Mouse (Mus musculus) liver, embryonic 16.5 days (tissue): Measurements from ENCODE around the gene Zfyve9. TPM values are rescaled to one million over a fixed set of nuclear protein-coding genes. Genes with fewer than 3 reads are reported as not detected.

Source experiments
- ATAC-seq: fragments of 200-750 bp; cut with Nextera tagmentation; 2 replicates; pipeline ENCODE4 v1.8.0; 2017; ENCODE audit warnings: low read depth, mild to moderate bottlenecking, moderate number of reproducible peaks, moderate library complexity
- H3K27ac ChIP-seq: fragments of 300-500 bp; sonication (generic); 2 replicates; pipeline ENCODE4 v1.5.1; 2014; ENCODE audit warnings: mild to moderate bottlenecking, low read length
- H3K27me3 ChIP-seq: fragments of 300-500 bp; sonication (generic); 2 replicates; pipeline ENCODE4 v1.6.1; 2014; ENCODE audit warnings: low read depth, low read length, mixed read lengths; ENCODE audit not compliant: control insufficient read depth, insufficient read depth
- H3K36me3 ChIP-seq: fragments of 300-500 bp; sonication (generic); 2 replicates; pipeline ENCODE4 v1.6.1; 2014; ENCODE audit warnings: mild to moderate bottlenecking; ENCODE audit not compliant: control insufficient read depth, insufficient read depth
- H3K4me1 ChIP-seq: fragments of 300-500 bp; sonication (generic); 2 replicates; pipeline ENCODE4 v1.6.1; 2014; ENCODE audit warnings: low read depth, low read length, mixed read lengths; ENCODE audit not compliant: control insufficient read depth
- H3K4me2 ChIP-seq: fragments of 300-500 bp; sonication (generic); 2 replicates; pipeline ENCODE4 v1.6.1; 2014; ENCODE audit warnings: low read depth, low read length, mixed read lengths
- H3K4me3 ChIP-seq: fragments of 300-500 bp; sonication (generic); 2 replicates; pipeline ENCODE4 v1.5.1; 2014; ENCODE audit warnings: low read depth, mild to moderate bottlenecking, low read length
- H3K9ac ChIP-seq: fragments of 300-500 bp; sonication (generic); 2 replicates; pipeline ENCODE4 v1.6.1; 2014; ENCODE audit warnings: low read depth, low read length
- H3K9me3 ChIP-seq: fragments of 300-500 bp; sonication (generic); replicated peaks from 2 replicates; pipeline ENCODE4 v1.6.1; 2016; ENCODE audit warnings: low read length; ENCODE audit not compliant: control insufficient read depth
- WGBS: fragments of 180-500 bp; shearing (Covaris S2); extraction: QIAGEN DNeasy Blood & Tissue Kit; methylation state at CpG from one replicate; pipeline ENCODE4 v1.1.7; 2014; ENCODE audit not compliant: insufficient replicate concordance; 5-methylcytosine and 5-hydroxymethylcytosine counted together
- polyA plus RNA-seq: library from polyadenylated mRNA; unstranded; fragments of >200 nt; fragmentation: Nextera tagmentation; extraction: Ambion mirVana; gene quantifications from 2 replicates; pipeline ENCODE4 v1.2.1, GENCODE M21; 2015

Zfyve9 gene
- polyA plus RNA-seq, 1 experiment from 2014 or later = 0.38 TPM

DNA sequence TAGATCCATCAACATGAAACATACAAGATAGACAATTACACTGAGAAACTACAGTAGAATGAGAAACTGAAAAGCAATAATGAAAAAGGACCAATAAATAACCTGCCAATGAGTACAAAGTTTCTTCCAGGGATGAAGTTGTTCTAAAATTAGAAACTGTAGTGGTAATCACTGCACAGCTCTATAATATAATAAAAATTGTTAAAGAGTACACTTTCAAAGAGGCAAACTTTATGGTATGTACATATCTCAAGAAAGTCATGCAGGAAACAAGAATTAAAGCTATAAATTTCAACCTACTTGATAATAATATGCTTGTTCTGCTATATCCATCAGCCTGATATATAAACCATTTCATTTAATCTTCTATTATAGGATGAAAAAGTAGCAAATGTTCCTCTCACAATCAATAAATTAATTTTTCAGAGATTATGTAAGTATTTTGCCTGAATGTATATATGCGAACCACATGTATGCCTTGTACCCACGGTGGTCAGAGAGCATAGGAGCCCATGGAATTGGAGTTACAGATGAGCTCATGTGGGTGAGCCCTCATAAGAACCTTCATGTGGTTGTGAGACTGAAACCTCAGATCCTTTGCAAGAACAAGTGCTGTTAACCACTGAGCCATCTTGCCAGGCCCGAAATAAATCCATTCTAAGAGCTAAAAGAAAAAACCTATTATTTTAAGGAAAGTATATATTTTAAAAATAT, 34.3 kb downstream of the Zfyve9 start:
- Histone ChIP-seq H3K9ac (no peak overlapping the region), H3K36me3 (no peaks in the 10 kb centered on the region), H3K27ac (no peak overlapping the region), H3K4me2 (no peak overlapping the region), H3K4me3 (no peak overlapping the region), H3K9me3 (no peaks in the 10 kb centered on the region), H3K4me1 (no peaks in the 10 kb centered on the region), H3K27me3 (no peaks in the 10 kb centered on the region)
- ATAC-seq = no peak
- WGBS = 61% methylated on average over 3 of the region's 3 CpGs

- Histone ChIP-seq H3K27me3 (no peaks in the 10 kb centered on the region), H3K4me3 (no peak overlapping the region), H3K36me3 (no peaks in the 10 kb centered on the region), H3K4me1 (no peaks in the 10 kb centered on the region), H3K4me2 (no peak overlapping the region), H3K9ac (no peak overlapping the region), H3K9me3 (no peaks in the 10 kb centered on the region), H3K27ac (no peak overlapping the region)
- WGBS = 48% methylated on average over 3 of the region's 3 CpGs
- no peak for ATAC-seq
Observed at GRCm38 (mm10) chr4:108731582-108731981, 49.0 kb downstream of the Zfyve9 start.

GRCm38 (mm10) chr4:108730450-108730849, 50.1 kb downstream of the Zfyve9 start:
- H3K4me1 ChIP-seq = no peaks in the 10 kb centered on the region
- H3K9ac ChIP-seq = no peak overlapping the region
- no peaks in the 10 kb centered on the region for H3K36me3 ChIP-seq
- H3K4me2 ChIP-seq = no peak overlapping the region
- WGBS = 47% methylated on average over 1 of the region's 1 CpGs
- ATAC-seq = no peak
- no peak overlapping the region for H3K4me3 ChIP-seq
- H3K27ac ChIP-seq = no peak overlapping the region
- H3K9me3 ChIP-seq = no peaks in the 10 kb centered on the region
- H3K27me3 ChIP-seq = no peaks in the 10 kb centered on the region

- H3K36me3 ChIP-seq = no peaks in the 10 kb centered on the region
- H3K27me3 ChIP-seq = no peaks in the 10 kb centered on the region
- H3K4me3 ChIP-seq = no peak overlapping the region
- no peaks in the 10 kb centered on the region for H3K4me1 ChIP-seq
- H3K4me2 ChIP-seq = no peak overlapping the region
- H3K27ac ChIP-seq = no peak overlapping the region
- H3K9ac ChIP-seq = no peak overlapping the region
- WGBS = 47% methylated on average over 2 of the region's 2 CpGs
- no peaks in the 10 kb centered on the region for H3K9me3 ChIP-seq
- ATAC-seq = no peak
Observed at GRCm38 (mm10) chr4:108724102-108724501, 56.5 kb downstream of the Zfyve9 start.

GRCm38 (mm10) chr4:108721245-108721784, 59.3 kb downstream of the Zfyve9 start:
- no peak overlapping the region for H3K4me3 ChIP-seq
- H3K9me3 ChIP-seq = no peaks in the 10 kb centered on the region
- H3K4me2 ChIP-seq = no peak overlapping the region
- no peak overlapping the region for H3K9ac ChIP-seq
- WGBS = 58% methylated on average over 3 of the region's 3 CpGs
- H3K27ac ChIP-seq = no peak overlapping the region
- no peaks in the 10 kb centered on the region for H3K27me3 ChIP-seq
- no peaks in the 10 kb centered on the region for H3K36me3 ChIP-seq
- H3K4me1 ChIP-seq = no peaks in the 10 kb centered on the region
- no peak for ATAC-seq

GRCm38 (mm10) chr4:108719349-108719748, 61.2 kb downstream of the Zfyve9 start, which contains the start of gene 3110021N24Rik:
3110021N24Rik (plus strand) TSS chr4:108719649.
- Histone ChIP-seq H3K4me2 (no peak within 1 kb of the TSS), H3K36me3 (no peaks in the 10 kb centered on the region), H3K9ac (no peak within 1 kb of the TSS), H3K27ac (no peak within 1 kb of the TSS), H3K4me1 (no peaks in the 10 kb centered on the region), H3K4me3 (no peak within 1 kb of the TSS), H3K9me3 (no peaks in the 10 kb centered on the region), H3K27me3 (no peaks in the 10 kb centered on the region)
- 66% methylated on average over 5 of the region's 5 CpGs for WGBS
- no peak for ATAC-seq

GRCm38 (mm10) chr4:108708209-108708608, 72.4 kb downstream of the Zfyve9 start:
- H3K4me3 ChIP-seq = no peak overlapping the region
- no peaks in the 10 kb centered on the region for H3K36me3 ChIP-seq
- no peak for ATAC-seq
- 70% methylated on average over 5 of the region's 5 CpGs for WGBS
- no peak overlapping the region for H3K4me2 ChIP-seq
- H3K9me3 ChIP-seq = no peaks in the 10 kb centered on the region
- no peak overlapping the region for H3K27ac ChIP-seq
- H3K9ac ChIP-seq = no peak overlapping the region
- H3K4me1 ChIP-seq = no peaks in the 10 kb centered on the region
- H3K27me3 ChIP-seq = no peaks in the 10 kb centered on the region

DNA sequence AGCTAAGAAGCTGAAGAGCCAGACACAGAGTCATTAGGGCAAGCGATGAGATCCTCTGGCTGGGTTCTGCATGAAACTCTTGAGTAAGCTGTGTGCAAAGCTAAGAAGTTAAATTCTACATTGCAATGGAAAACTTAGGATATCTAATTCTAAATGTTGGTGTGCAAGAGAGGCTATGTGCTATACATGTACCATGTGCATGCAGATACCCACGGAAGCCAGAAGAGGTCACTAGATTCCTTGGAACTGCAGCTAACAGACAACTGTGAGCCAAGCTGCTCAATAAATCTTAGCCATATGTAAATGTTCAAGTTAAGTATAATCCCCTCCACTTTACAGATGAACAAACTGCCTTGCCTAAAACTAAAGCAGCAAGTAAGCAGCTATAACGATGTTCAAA, 83.7 kb downstream of the Zfyve9 start:
- ATAC-seq = no peak
- WGBS = 50% methylated on average over 3 of the region's 3 CpGs
- Histone ChIP-seq H3K4me3 (no peak overlapping the region), H3K4me2 (no peak overlapping the region), H3K36me3 (no peaks in the 10 kb centered on the region), H3K4me1 (no peaks in the 10 kb centered on the region; the same call in 1 of the 2 replicates), H3K9me3 (no peaks in the 10 kb centered on the region), H3K27ac (no peak overlapping the region), H3K9ac (no peak overlapping the region), H3K27me3 (no peaks in the 10 kb centered on the region)

DNA sequence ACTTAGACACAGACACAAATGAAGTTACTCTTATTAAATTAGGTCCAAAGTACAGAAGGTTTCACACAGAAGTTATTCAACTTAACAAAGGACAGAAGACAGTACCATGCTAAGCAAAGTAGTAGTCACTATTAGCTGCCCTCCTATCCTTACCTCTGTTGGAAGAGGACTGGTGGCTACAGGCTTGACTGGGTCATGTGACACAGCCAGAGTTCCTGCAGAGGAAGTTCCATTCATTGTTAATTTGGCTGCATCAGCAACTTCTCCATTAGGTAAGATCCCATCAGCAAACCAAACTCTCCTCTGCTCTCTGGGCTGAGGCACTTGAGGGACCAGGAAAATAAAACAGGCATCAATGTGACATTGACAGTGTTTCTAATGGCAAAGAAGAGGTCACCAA, 89.1 kb downstream of the Zfyve9 start:
- H3K36me3 ChIP-seq = no peaks in the 10 kb centered on the region
- H3K27me3 ChIP-seq = no peaks in the 10 kb centered on the region
- no peak overlapping the region for H3K4me3 ChIP-seq
- ATAC-seq = no peak
- H3K9me3 ChIP-seq = no peaks in the 10 kb centered on the region
- H3K4me1 ChIP-seq = no peaks in the 10 kb centered on the region; the same call in 1 of the 2 replicates
- H3K9ac ChIP-seq = no peak overlapping the region
- no peak overlapping the region for H3K27ac ChIP-seq
- no peak overlapping the region for H3K4me2 ChIP-seq
